Mouse (Mus musculus) forebrain, embryonic 13.5 days (tissue): ENCODE results near the gene Olfr1394. TPM values are rescaled to one million over a fixed set of nuclear protein-coding genes. Genes with fewer than 3 reads are reported as not detected.

Experiments
- ATAC-seq: fragments of 200-750 bp; cut with Nextera tagmentation; 2 replicates; pipeline ENCODE4 v1.8.0; 2017
- H3K27ac ChIP-seq: fragments of 300-500 bp; sonication (generic); 2 replicates; pipeline ENCODE4 v1.5.1; 2015; ENCODE audit warnings: inconsistent platforms, mild to moderate bottlenecking, moderate library complexity
- H3K27me3 ChIP-seq: fragments of 300-500 bp; sonication (generic); 2 replicates; pipeline ENCODE4 v1.6.1; 2015; ENCODE audit warnings: mild to moderate bottlenecking, inconsistent platforms
- H3K36me3 ChIP-seq: fragments of 300-500 bp; sonication (generic); 2 replicates; pipeline ENCODE4 v1.6.1; 2015; ENCODE audit warnings: mild to moderate bottlenecking, inconsistent platforms; ENCODE audit not compliant: poor library complexity, severe bottlenecking
- H3K4me1 ChIP-seq: fragments of 300-500 bp; sonication (generic); 2 replicates; pipeline ENCODE4 v1.6.1; 2015; ENCODE audit warnings: inconsistent platforms
- H3K4me2 ChIP-seq: fragments of 300-500 bp; sonication (generic); 2 replicates; pipeline ENCODE4 v1.6.1; 2015; ENCODE audit warnings: inconsistent platforms, mild to moderate bottlenecking, moderate library complexity
- H3K4me3 ChIP-seq: fragments of 300-500 bp; sonication (generic); 2 replicates; pipeline ENCODE4 v1.5.1; 2015; ENCODE audit warnings: mild to moderate bottlenecking, inconsistent platforms
- H3K9ac ChIP-seq: fragments of 300-500 bp; sonication (generic); 2 replicates; pipeline ENCODE4 v1.6.1; 2015; ENCODE audit warnings: mild to moderate bottlenecking, inconsistent platforms
- H3K9me3 ChIP-seq: fragments of 300-500 bp; sonication (generic); replicated peaks from 2 replicates; pipeline ENCODE4 v1.6.1; 2016; ENCODE audit warnings: inconsistent platforms
- WGBS: fragments of 180-500 bp; shearing (Covaris S2); methylation state at CpG from one replicate; pipeline ENCODE4 v1.1.7; 2015; 5-methylcytosine and 5-hydroxymethylcytosine counted together
- polyA plus RNA-seq: library from polyadenylated mRNA; unstranded; fragments of >200 nt; fragmentation: Nextera tagmentation; extraction: Ambion mirVana; gene quantifications from 2 replicates; pipeline ENCODE4 v1.2.1, GENCODE M21; 2015

Gene Olfr1394
- polyA plus RNA-seq, result not detected in 2 replicates

GRCm38 (mm10) chr11:49154077-49154476 is at the start of gene Olfr1394:
Gene Olfr1394 (plus strand): TSS chr11:49154377.
- WGBS, result 88% methylated on average over 1 of the region's 1 CpGs
- ATAC-seq, result no peak
- Histone ChIP-seq H3K4me3 (no peak within 1 kb of the TSS), H3K9me3 (no peaks in the 10 kb centered on the region), H3K27ac (no peak within 1 kb of the TSS), H3K36me3 (no peaks in the 10 kb centered on the region), H3K27me3 (no peaks in the 10 kb centered on the region), H3K4me2 (no peak within 1 kb of the TSS), H3K4me1 (no peaks in the 10 kb centered on the region), H3K9ac (no peak within 1 kb of the TSS)

GRCm38 (mm10) chr11:49105752-49106151 is 48.4 kb upstream of the Olfr1394 start:
- Histone ChIP-seq H3K36me3 (no peaks in the 10 kb centered on the region), H3K4me1 (no peaks in the 10 kb centered on the region), H3K9me3 (no peaks in the 10 kb centered on the region), H3K4me3 (no peak overlapping the region), H3K9ac (no peak overlapping the region), H3K27ac (no peak overlapping the region), H3K27me3 (no peaks in the 10 kb centered on the region), H3K4me2 (no peak overlapping the region)
- no peak for ATAC-seq
- 81% methylated on average over 1 of the region's 1 CpGs for WGBS

GRCm38 (mm10) chr11:49107650-49108537 is 46.3 kb upstream of the Olfr1394 start:
- Histone ChIP-seq H3K36me3 (no peaks in the 10 kb centered on the region), H3K27me3 (no peaks in the 10 kb centered on the region), H3K4me3 (no peak overlapping the region), H3K27ac (no peak overlapping the region), H3K4me2 (no peak overlapping the region), H3K9ac (no peak overlapping the region), H3K4me1 (no peaks in the 10 kb centered on the region), H3K9me3 (no peaks in the 10 kb centered on the region)
- WGBS, result 70% methylated on average over 10 of the region's 10 CpGs
- ATAC-seq, result no peak

GRCm38 (mm10) chr11:49108833-49109232 is 45.3 kb upstream of the Olfr1394 start:
- Histone ChIP-seq H3K27me3 (no peaks in the 10 kb centered on the region), H3K9me3 (no peaks in the 10 kb centered on the region), H3K9ac (no peak overlapping the region), H3K4me3 (no peak overlapping the region), H3K4me1 (no peaks in the 10 kb centered on the region), H3K4me2 (no peak overlapping the region), H3K36me3 (no peaks in the 10 kb centered on the region), H3K27ac (no peak overlapping the region)
- 31% methylated on average over 1 of the region's 1 CpGs for WGBS
- no peak for ATAC-seq

GRCm38 (mm10) chr11:49111000-49111399 is 43.2 kb upstream of the Olfr1394 start:
- no peaks in the 10 kb centered on the region for H3K9me3 ChIP-seq
- H3K4me3 ChIP-seq, result no peak overlapping the region
- ATAC-seq, result no peak
- H3K27me3 ChIP-seq, result no peaks in the 10 kb centered on the region
- no peaks in the 10 kb centered on the region for H3K4me1 ChIP-seq
- H3K27ac ChIP-seq, result no peak overlapping the region
- WGBS, result 72% methylated on average over 1 of the region's 1 CpGs
- no peaks in the 10 kb centered on the region for H3K36me3 ChIP-seq
- H3K4me2 ChIP-seq, result no peak overlapping the region
- H3K9ac ChIP-seq, result no peak overlapping the region

DNA sequence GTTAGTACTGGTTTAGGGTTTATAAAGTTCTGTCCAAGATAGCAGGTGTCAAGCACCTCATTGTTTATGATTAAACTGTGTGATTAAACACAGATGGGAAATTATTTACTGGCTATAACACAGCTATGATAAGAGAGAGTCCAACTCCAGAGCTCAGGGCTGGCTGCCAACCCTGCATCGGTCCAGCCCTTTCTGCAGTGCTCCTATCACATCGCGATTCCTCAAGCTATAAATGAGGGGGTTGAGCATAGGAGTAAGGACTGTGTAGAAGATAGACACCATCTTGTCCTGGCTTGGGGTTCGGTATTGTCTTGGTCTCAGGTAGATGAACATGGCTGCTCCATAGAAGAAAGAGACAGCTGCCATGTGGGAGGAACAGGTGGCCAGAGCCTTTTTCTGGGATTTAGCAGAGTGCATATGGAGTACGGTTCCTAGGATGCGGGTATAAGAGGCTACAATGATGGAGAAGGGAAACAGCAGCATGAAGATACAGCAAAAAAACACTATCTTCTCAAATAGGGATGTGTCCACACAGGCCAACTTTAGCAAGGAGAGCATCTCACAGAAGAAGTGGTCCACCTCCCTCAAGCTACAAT is 41.5 kb upstream of the Olfr1394 start:
- no peak overlapping the region for H3K4me3 ChIP-seq
- H3K9ac ChIP-seq, result no peak overlapping the region
- no peaks in the 10 kb centered on the region for H3K9me3 ChIP-seq
- H3K27me3 ChIP-seq, result no peaks in the 10 kb centered on the region
- WGBS, result 88% methylated on average over 6 of the region's 6 CpGs
- no peak overlapping the region for H3K27ac ChIP-seq
- no peak for ATAC-seq
- H3K4me2 ChIP-seq, result no peak overlapping the region
- no peaks in the 10 kb centered on the region for H3K4me1 ChIP-seq
- H3K36me3 ChIP-seq, result no peaks in the 10 kb centered on the region

GRCm38 (mm10) chr11:49114158-49114557 is 40.0 kb upstream of the Olfr1394 start:
- Histone ChIP-seq H3K9ac (no peak overlapping the region), H3K4me1 (no peaks in the 10 kb centered on the region)
- WGBS, result 71% methylated on average over 2 of the region's 2 CpGs

DNA sequence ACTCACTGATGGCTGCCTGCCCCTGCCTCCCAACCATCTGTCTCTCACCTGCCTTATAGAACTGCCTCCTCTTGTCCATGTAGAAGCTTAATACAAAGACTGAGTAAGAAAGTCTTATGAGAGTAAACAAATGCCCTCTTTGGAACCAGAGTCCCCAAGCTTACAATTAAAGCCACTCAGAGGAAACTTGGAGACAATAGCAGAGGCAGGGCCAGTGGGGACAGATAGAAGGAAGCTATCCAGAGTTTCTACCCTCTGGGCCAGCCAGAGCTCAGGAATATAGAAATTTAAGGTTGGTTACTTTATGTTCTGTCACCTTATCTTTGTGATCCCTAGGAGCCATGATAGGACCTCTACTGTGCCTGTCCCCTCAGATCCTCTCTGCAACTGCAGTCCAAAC is 39.4 kb upstream of the Olfr1394 start, which contains the start of gene Olfr1396:
Gene Olfr1396 (minus strand): TSS at position 101 of the 400 bp plus-strand sequence.
- Histone ChIP-seq H3K4me3 (no peak within 1 kb of the TSS), H3K27ac (no peak within 1 kb of the TSS), H3K4me1 (no peaks in the 10 kb centered on the region), H3K27me3 (no peaks in the 10 kb centered on the region), H3K36me3 (no peaks in the 10 kb centered on the region), H3K9ac (no peak within 1 kb of the TSS), H3K9me3 (no peaks in the 10 kb centered on the region), H3K4me2 (no peak within 1 kb of the TSS)
- no peak for ATAC-seq

More at GRCm38 (mm10) chr11:49114158-49114557, 40.0 kb upstream of the Olfr1394 start:
- Histone ChIP-seq H3K9me3 (no peaks in the 10 kb centered on the region), H3K27me3 (no peaks in the 10 kb centered on the region), H3K27ac (no peak overlapping the region), H3K4me3 (no peak overlapping the region), H3K4me2 (no peak overlapping the region), H3K36me3 (no peaks in the 10 kb centered on the region)
- no peak for ATAC-seq

- ATAC-seq, result no peak
- Histone ChIP-seq H3K9ac (no peak overlapping the region), H3K4me2 (no peak overlapping the region), H3K27ac (no peak overlapping the region), H3K36me3 (no peaks in the 10 kb centered on the region), H3K27me3 (no peaks in the 10 kb centered on the region), H3K9me3 (no peaks in the 10 kb centered on the region), H3K4me1 (no peaks in the 10 kb centered on the region), H3K4me3 (no peak overlapping the region)
- WGBS, result 85% methylated on average over 3 of the region's 3 CpGs
These were observed 34.5 kb upstream of the Olfr1394 start for GRCm38 (mm10) chr11:49119635-49120034.

GRCm38 (mm10) chr11:49124169-49124568 is 30.0 kb upstream of the Olfr1394 start:
- ATAC-seq, result no peak
- H3K27ac ChIP-seq, result no peak overlapping the region
- H3K9me3 ChIP-seq, result no peaks in the 10 kb centered on the region
- H3K9ac ChIP-seq, result no peak overlapping the region
- H3K36me3 ChIP-seq, result no peaks in the 10 kb centered on the region
- no peaks in the 10 kb centered on the region for H3K27me3 ChIP-seq
- no peak overlapping the region for H3K4me2 ChIP-seq
- 94% methylated on average over 2 of the region's 2 CpGs for WGBS
- H3K4me3 ChIP-seq, result no peak overlapping the region
- no peaks in the 10 kb centered on the region for H3K4me1 ChIP-seq

DNA sequence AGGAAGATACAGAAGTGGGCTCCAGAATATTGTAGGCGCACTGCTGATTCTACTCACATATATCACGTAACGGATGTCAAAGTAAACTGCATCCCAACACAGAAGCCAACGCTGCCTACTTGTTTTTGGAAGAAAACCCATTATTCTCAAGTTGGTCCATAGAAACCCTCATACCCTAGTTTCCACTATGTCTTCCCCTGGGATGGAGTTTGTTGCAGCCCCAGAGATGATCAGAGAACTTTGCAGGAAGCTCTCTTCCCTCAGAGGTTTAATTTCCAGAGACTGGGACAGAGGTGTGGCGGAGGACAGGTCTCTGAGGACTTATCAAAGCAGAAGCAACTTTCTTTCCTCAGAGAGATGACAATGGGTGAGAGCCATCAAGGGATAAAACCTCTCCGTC is 12.2 kb upstream of the Olfr1394 start, which contains the start of gene Olfr1395:
Gene Olfr1395 (plus strand): TSS at position 301 of the 400 bp plus-strand sequence.
- Histone ChIP-seq H3K9me3 (no peaks in the 10 kb centered on the region), H3K27ac (no peak within 1 kb of the TSS), H3K9ac (no peak within 1 kb of the TSS), H3K4me1 (no peaks in the 10 kb centered on the region), H3K4me2 (no peak within 1 kb of the TSS), H3K27me3 (no peaks in the 10 kb centered on the region), H3K4me3 (no peak within 1 kb of the TSS), H3K36me3 (no peaks in the 10 kb centered on the region)
- ATAC-seq, result no peak
- WGBS, result 89% methylated on average over 6 of the region's 6 CpGs
